Comparison of ENCODE assay signal across 37 mouse cellular contexts in genomic region chr2:153974582-153974981, GRCm38 (mm10). TPM values are rescaled to one million over a fixed set of nuclear protein-coding genes. Genes with fewer than 3 reads are reported as not detected.
"Had no signal": no experiment of that assay in that cellular context is flagged by ENCODE, and none has a peak within 500 bp of the region (broad histone marks: within the 10 kb centered on the region; RNA-seq: fewer than 3 reads in every experiment).

TSS of gene Bpifa6 (plus strand) at chr2:153974945.

- H3K36me3 ChIP-seq: embryonic facial prominence, embryonic 12.5 days; embryonic facial prominence, embryonic 13.5 days; embryonic facial prominence, embryonic 15.5 days; forebrain, embryonic 10.5 days; forebrain, embryonic 12.5 days; forebrain, embryonic 15.5 days; heart, embryonic 10.5 days had no signal

- H3K4me1 ChIP-seq: embryonic facial prominence, embryonic 12.5 days; embryonic facial prominence, embryonic 13.5 days; embryonic facial prominence, embryonic 15.5 days; forebrain, embryonic 10.5 days; forebrain, embryonic 12.5 days; forebrain, embryonic 13.5 days; forebrain, embryonic 15.5 days had no signal

- H3K4me3 ChIP-seq: embryonic facial prominence, embryonic 12.5 days; embryonic facial prominence, embryonic 13.5 days; embryonic facial prominence, embryonic 15.5 days; erythroblast, embryonic 14.5 days; forebrain, embryonic 10.5 days; forebrain, embryonic 12.5 days; forebrain, embryonic 13.5 days; forebrain, embryonic 15.5 days; gastrocnemius, adult 2 months; heart, adult 2 months; heart, embryonic 10.5 days had no signal

- H3K9ac ChIP-seq: embryonic facial prominence, embryonic 12.5 days; embryonic facial prominence, embryonic 13.5 days; embryonic facial prominence, embryonic 15.5 days; forebrain, embryonic 12.5 days; forebrain, embryonic 13.5 days; forebrain, embryonic 15.5 days; forebrain, postnatal 0 days had no signal

- H3K4me2 ChIP-seq: embryonic facial prominence, embryonic 12.5 days; embryonic facial prominence, embryonic 13.5 days; embryonic facial prominence, embryonic 15.5 days; forebrain, embryonic 12.5 days; forebrain, embryonic 13.5 days; forebrain, embryonic 15.5 days had no signal

- H3K9me3 ChIP-seq: embryonic facial prominence, embryonic 12.5 days; embryonic facial prominence, embryonic 13.5 days; embryonic facial prominence, embryonic 15.5 days; forebrain, embryonic 10.5 days; forebrain, embryonic 12.5 days; forebrain, embryonic 13.5 days; forebrain, embryonic 15.5 days; heart, embryonic 10.5 days had no signal

- ATAC-seq: forebrain, embryonic 13.5 days; forebrain, embryonic 14.5 days; forebrain, embryonic 15.5 days; forebrain, embryonic 16.5 days; forebrain, postnatal 0 days had no signal

- H3K27me3 ChIP-seq: embryonic facial prominence, embryonic 12.5 days; embryonic facial prominence, embryonic 13.5 days; embryonic facial prominence, embryonic 15.5 days; forebrain, embryonic 12.5 days; forebrain, embryonic 13.5 days; forebrain, embryonic 15.5 days had no signal

- DNase-seq: cerebellum, adult 2 months; cerebellum, adult 8-10 months; cerebellum, adult 9-10 months; cerebellum, adult 9-11 months; cerebellum, postnatal 10 days; cerebellum, postnatal 14 days; cerebellum, postnatal 25 days; cerebellum, postnatal 36 days; embryo, embryonic 11 days; forebrain, postnatal 0 days; gastrocnemius, adult 2 months; gastrocnemius, postnatal 10 days; gastrocnemius, postnatal 25 days; gastrocnemius, postnatal 36 days; heart, adult 18-20 months; heart, adult 2 months had no signal

- H3K27ac ChIP-seq: embryonic facial prominence, embryonic 12.5 days; embryonic facial prominence, embryonic 13.5 days; embryonic facial prominence, embryonic 15.5 days; forebrain, embryonic 10.5 days; forebrain, embryonic 12.5 days; forebrain, embryonic 13.5 days; forebrain, embryonic 15.5 days; gastrocnemius, adult 2 months; heart, adult 2 months; heart, embryonic 10.5 days had no signal

RNA-seq across cellular contexts. Expression of gene Bpifa6, which starts in this region (rescaled TPM):
- total RNA-seq: common myeloid progenitor, adult 5-6 weeks; forebrain, postnatal 0 days; gastrocnemius, adult 18-20 months; gastrocnemius, adult 2 months; gastrocnemius, postnatal 10 days; gastrocnemius, postnatal 25 days; gastrocnemius, postnatal 36 days; gastrocnemius, postnatal 4 days; granulocyte monocyte progenitor cell, adult 5-6 weeks; heart, adult 18-20 months; heart, adult 2 months; heart, adult 8-10 months had no signal
- polyA plus RNA-seq: cerebellum, adult 2 months; cortical plate, adult 2 months; embryonic facial prominence, embryonic 12.5 days; embryonic facial prominence, embryonic 13.5 days; embryonic facial prominence, embryonic 14.5 days; embryonic facial prominence, embryonic 15.5 days; erythroblast, embryonic 14.5 days; forebrain, embryonic 10.5 days; forebrain, embryonic 11.5 days; forebrain, embryonic 12.5 days; forebrain, embryonic 13.5 days; forebrain, embryonic 14.5 days; forebrain, embryonic 15.5 days; forebrain, embryonic 16.5 days; forebrain, postnatal 0 days; frontal cortex, adult 2 months; gonadal fat pad, adult 2 months; heart, embryonic 10.5 days had no signal
